Mouse (Mus musculus) cerebellum, adult 2 months (tissue): ENCODE measurements around the gene Vps37c.

Experiments used
- CTCF ChIP-seq: fragments of 200-500 bp; IDR thresholded peaks from 2 replicates; pipeline ENCODE4 v1.5.1; 2011; ENCODE audit warnings: low read depth, mild to moderate bottlenecking, control low read depth, low read length, moderate library complexity, borderline replicate concordance; ENCODE audit not compliant: insufficient read depth
- POLR2A ChIP-seq: fragments of 200-500 bp; IDR thresholded peaks from 2 replicates; pipeline ENCODE4 v1.6.1; 2011; ENCODE audit warnings: low read length, control low read depth, borderline replicate concordance; ENCODE audit not compliant: insufficient read depth

GRCm38 (mm10) chr19:10729889-10730288 is 41.4 kb downstream of the Vps37c start:
- no peak for TF ChIP-seq CTCF
- TF ChIP-seq POLR2A, result no peak
